Mouse (Mus musculus): ENCODE results near the gene Gm10282. TPM values are rescaled to one million over a fixed set of nuclear protein-coding genes. Genes with fewer than 3 reads are reported as not detected.

Gm10282 gene
- total RNA-seq (2012; rRNA removed) (16.4 and 18.3 TPM in 2 replicates), total RNA-seq (2014; rRNA removed) (76.4 and 77.7 TPM in 2 replicates), polyA plus RNA-seq (2012; ENCODE audit: insufficient read length, low read depth) (125 and 176 TPM in 2 replicates)

DNA sequence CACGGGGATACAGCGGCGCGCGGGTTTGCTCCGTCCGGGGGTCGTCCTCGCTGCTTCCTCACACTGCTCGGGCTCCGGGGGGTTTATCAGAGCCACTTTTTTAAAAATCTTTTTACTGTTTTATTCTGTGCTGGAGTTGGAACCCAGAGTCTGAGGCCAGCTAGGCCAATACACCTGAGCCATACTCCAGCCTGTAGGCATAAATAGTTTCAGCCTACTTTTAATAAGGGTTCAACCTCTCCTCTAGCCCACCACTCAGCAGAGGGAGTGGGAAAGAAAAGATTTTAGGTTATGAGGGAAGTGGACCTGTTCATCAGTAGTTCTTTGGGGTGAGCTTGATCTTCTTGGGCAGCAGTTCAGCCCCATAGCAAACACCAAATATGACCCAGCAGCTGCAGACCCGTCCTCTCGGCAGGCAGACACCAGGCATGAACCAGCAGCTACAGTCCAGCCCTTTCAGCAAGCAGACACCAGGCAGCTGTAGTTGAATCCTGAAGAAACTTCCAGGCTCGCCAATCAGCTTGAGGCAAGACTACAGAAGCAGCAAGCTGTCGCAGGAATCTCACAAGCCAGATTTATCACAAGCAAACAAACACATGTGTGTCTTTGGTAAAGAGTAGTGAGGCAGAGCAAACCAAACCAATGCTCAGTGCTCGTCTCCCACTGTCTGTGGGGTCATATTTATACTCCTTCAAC is at the start of gene Gm10282:
Gene Gm10282 (minus strand): TSS at position 51 of the 696 bp plus-strand sequence.
- H3K4me1 ChIP-seq (ENCODE audit: control insufficient read depth in 1 of 2, insufficient read depth in 2 of 2): peaks cover 7 to 18% of the 10 kb centered on the region in 2 experiments
- DNase-seq (ENCODE audit: extremely low read depth): no peak
- TF ChIP-seq ZMIZ1 (IDR thresholded peaks at IDR 0.05; ENCODE audit: low read depth, low read length) (no peak), USF1 (IDR thresholded peaks at IDR 0.05; ENCODE audit: low read depth, low read length) (no peak)
- no peak within 1 kb of the TSS for H3K4me2 ChIP-seq (ENCODE audit: insufficient read depth, low read depth, poor library complexity, severe bottlenecking)
- no peaks in the 10 kb centered on the region for H3K9me3 ChIP-seq (replicated peaks; ENCODE audit: low read length)
- H3K27ac ChIP-seq (ENCODE audit: insufficient read depth, low read depth): no peak within 1 kb of the TSS
- no peaks in the 10 kb centered on the region for H3K27me3 ChIP-seq (replicated peaks)
- H3K9ac ChIP-seq (ENCODE audit: insufficient read depth, low read depth): no peak within 1 kb of the TSS
- no peak within 1 kb of the TSS for H3K4me3 ChIP-seq (replicated peaks in 1 of 3; ENCODE audit: low read depth in 2 of 3, low read length in 2 of 3, poor library complexity in 1 of 3)
- in situ Hi-C loops (cut with MboI; ENCODE audit: low pct_ligation_motif_present, low pct_unique_long_range_greater_than_20kb, low sequenced_read_pairs): no loop called here
- H3K79me2 ChIP-seq (replicated peaks; ENCODE audit: control insufficient read depth, extremely low read depth, insufficient read depth, poor library complexity, severe bottlenecking): no peaks in the 10 kb centered on the region
- dilution Hi-C loops (cut with MboI; ENCODE audit: extremely low pct_ligation_motif_present, extremely low pct_unique_long_range_greater_than_20kb, low sequenced_read_pairs): no loop called here
- H3K36me3 ChIP-seq (replicated peaks in 1 of 2; ENCODE audit: control insufficient read depth in 1 of 2, insufficient read depth in 1 of 2, low read length in 1 of 2): no peaks in the 10 kb centered on the region

DNA sequence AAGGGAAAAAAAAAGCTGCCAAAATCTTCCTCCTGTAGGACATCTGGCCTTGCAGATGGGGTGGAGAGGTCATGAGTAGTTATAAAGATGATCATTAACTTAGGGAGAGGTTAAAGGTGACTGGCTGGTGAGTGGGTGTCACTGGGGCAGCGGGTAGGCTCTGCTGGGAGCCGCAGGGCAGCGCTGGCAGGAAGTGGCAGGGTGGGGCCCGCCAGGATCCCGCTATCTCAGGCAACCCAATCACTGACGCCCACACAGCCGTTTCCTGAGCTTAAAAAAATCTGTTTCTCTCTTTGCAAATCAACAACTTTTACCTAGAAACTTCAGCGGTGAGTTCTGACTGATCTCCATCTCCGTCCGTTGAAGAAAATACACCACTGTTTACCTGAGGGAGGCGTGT is 49.2 kb upstream of the Gm10282 start:
- in situ Hi-C loops (cut with MboI; ENCODE audit: low pct_ligation_motif_present, low pct_unique_long_range_greater_than_20kb, low sequenced_read_pairs) (no loop called here), dilution Hi-C loops (cut with MboI; ENCODE audit: extremely low pct_ligation_motif_present, extremely low pct_unique_long_range_greater_than_20kb, low sequenced_read_pairs) (no loop called here)
- TF ChIP-seq NRF1 (IDR thresholded peaks at IDR 0.05; ENCODE audit: low read depth, low read length): no peak
- TF ChIP-seq RAD21 (IDR thresholded peaks at IDR 0.05; ENCODE audit: low read depth, low read length): no peak
- TF ChIP-seq MYC (IDR thresholded peaks at IDR 0.05; ENCODE audit: low read depth, low read length): no peak
- TF ChIP-seq MEF2A (IDR thresholded peaks at IDR 0.05; ENCODE audit: borderline replicate concordance, low read depth, low read length): no peak
- TF ChIP-seq NELFE (IDR thresholded peaks at IDR 0.05; ENCODE audit: low read depth, low read length): no peak
- TF ChIP-seq RCOR1 (conservative IDR thresholded peaks at IDR 0.05; ENCODE audit: low read depth, low read length): no peak
- no peak for TF ChIP-seq ZMIZ1 (IDR thresholded peaks at IDR 0.05; ENCODE audit: low read depth, low read length)
- TF ChIP-seq SIN3A (IDR thresholded peaks at IDR 0.05; ENCODE audit: low read length): no peak
- no peak for TF ChIP-seq USF1 (IDR thresholded peaks at IDR 0.05; ENCODE audit: low read depth, low read length)
- TF ChIP-seq ZC3H11A (IDR thresholded peaks at IDR 0.05; ENCODE audit: low read depth, low read length): no peak
- no peak for TF ChIP-seq EP300 (IDR thresholded peaks at IDR 0.05; ENCODE audit: low read length)
- TF ChIP-seq POLR2AphosphoS2 (IDR thresholded peaks at IDR 0.05; ENCODE audit: low read depth, low read length): no peak
- no peak for DNase-seq (ENCODE audit: extremely low read depth)
- H3K9me3 ChIP-seq (replicated peaks; ENCODE audit: low read length): no peaks in the 10 kb centered on the region
- H3K9ac ChIP-seq (ENCODE audit: insufficient read depth, low read depth): no peak overlapping the region
- H3K27me3 ChIP-seq (replicated peaks): no peaks in the 10 kb centered on the region
- no peaks in the 10 kb centered on the region for H3K79me2 ChIP-seq (replicated peaks; ENCODE audit: control insufficient read depth, extremely low read depth, insufficient read depth, poor library complexity, severe bottlenecking)
- peaks cover 5 to 75% of the 10 kb centered on the region in 2 experiments for H3K4me1 ChIP-seq (ENCODE audit: control insufficient read depth in 1 of 2, insufficient read depth in 2 of 2)
- no peak overlapping the region for H3K4me2 ChIP-seq (ENCODE audit: insufficient read depth, low read depth, poor library complexity, severe bottlenecking)
- peaks cover 35 to 74% of the 10 kb centered on the region in 2 experiments for H3K36me3 ChIP-seq (replicated peaks in 1 of 2; ENCODE audit: control insufficient read depth in 1 of 2, insufficient read depth in 1 of 2, low read length in 1 of 2)
- H3K4me3 ChIP-seq (replicated peaks in 1 of 3; ENCODE audit: low read depth in 2 of 3, low read length in 2 of 3, poor library complexity in 1 of 3): no peak overlapping the region
- H3K27ac ChIP-seq (ENCODE audit: insufficient read depth, low read depth): no peak overlapping the region

DNA sequence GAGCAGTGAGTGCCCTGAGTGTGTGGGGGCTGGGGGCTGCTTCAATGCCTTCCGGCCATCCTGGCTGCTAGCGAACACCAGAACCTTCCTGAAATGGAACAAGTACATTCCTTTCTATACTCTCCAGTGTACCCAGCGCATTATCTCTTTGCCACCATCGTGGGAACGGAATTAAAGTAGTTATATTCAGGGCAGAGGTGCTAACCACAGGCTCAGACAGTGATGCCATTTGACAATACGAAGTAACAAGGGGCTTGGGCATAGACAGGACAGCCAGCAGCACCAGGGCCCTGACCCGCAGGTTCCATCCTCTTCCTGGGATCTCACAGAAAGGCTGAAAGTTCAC is 48.6 kb upstream of the Gm10282 start:
- Histone ChIP-seq H3K27ac (ENCODE audit: insufficient read depth, low read depth) (no peak overlapping the region), H3K9me3 (replicated peaks; ENCODE audit: low read length) (no peaks in the 10 kb centered on the region), H3K27me3 (replicated peaks) (no peaks in the 10 kb centered on the region), H3K79me2 (replicated peaks; ENCODE audit: control insufficient read depth, extremely low read depth, insufficient read depth, poor library complexity, severe bottlenecking) (no peaks in the 10 kb centered on the region), H3K36me3 (replicated peaks in 1 of 2; ENCODE audit: control insufficient read depth in 1 of 2, insufficient read depth in 1 of 2, low read length in 1 of 2) (peaks cover 29 to 72% of the 10 kb centered on the region in 2 experiments), H3K4me2 (ENCODE audit: insufficient read depth, low read depth, poor library complexity, severe bottlenecking) (no peak overlapping the region), H3K9ac (ENCODE audit: insufficient read depth, low read depth) (no peak overlapping the region), H3K4me1 (ENCODE audit: control insufficient read depth in 1 of 2, insufficient read depth in 2 of 2) (peaks cover 5 to 81% of the 10 kb centered on the region in 2 experiments), H3K4me3 (replicated peaks in 1 of 3; ENCODE audit: low read depth in 2 of 3, low read length in 2 of 3, poor library complexity in 1 of 3) (no peak overlapping the region)
- in situ Hi-C loops (cut with MboI; ENCODE audit: low pct_ligation_motif_present, low pct_unique_long_range_greater_than_20kb, low sequenced_read_pairs): no loop called here
- no peak for TF ChIP-seq ZMIZ1 (IDR thresholded peaks at IDR 0.05; ENCODE audit: low read depth, low read length)
- TF ChIP-seq CHD1 (IDR thresholded peaks at IDR 0.05; ENCODE audit: low read depth, low read length): no peak
- TF ChIP-seq RCOR1 (conservative IDR thresholded peaks at IDR 0.05; ENCODE audit: low read depth, low read length): no peak
- no peak for TF ChIP-seq CHD2 (IDR thresholded peaks at IDR 0.05; ENCODE audit: low read length)
- no peak for TF ChIP-seq USF2 (conservative IDR thresholded peaks at IDR 0.05; ENCODE audit: low read depth, low read length)
- TF ChIP-seq MXI1 (IDR thresholded peaks at IDR 0.05; ENCODE audit: low read depth, low read length): no peak
- no peak for TF ChIP-seq EP300 (IDR thresholded peaks at IDR 0.05; ENCODE audit: low read length)
- TF ChIP-seq JUN (IDR thresholded peaks at IDR 0.05; ENCODE audit: insufficient read depth, low read depth, low read length): no peak
- TF ChIP-seq ZNF384 (IDR thresholded peaks at IDR 0.05; ENCODE audit: low read depth, low read length): no peak
- TF ChIP-seq E2F4 (IDR thresholded peaks at IDR 0.05; ENCODE audit: insufficient replicate concordance, low read depth, low read length): no peak
- no peak for TF ChIP-seq POLR2AphosphoS2 (IDR thresholded peaks at IDR 0.05; ENCODE audit: low read depth, low read length)
- no peak for TF ChIP-seq CTCF (conservative IDR thresholded peaks at IDR 0.05 in 1 of 2, IDR thresholded peaks at IDR 0.05 in 1 of 2; ENCODE audit: low read depth in 2 of 2, low read length in 2 of 2)
- no peak for TF ChIP-seq HCFC1 (IDR thresholded peaks at IDR 0.05; ENCODE audit: low read depth, low read length)
- DNase-seq (ENCODE audit: extremely low read depth): no peak
- dilution Hi-C loops (cut with MboI; ENCODE audit: extremely low pct_ligation_motif_present, extremely low pct_unique_long_range_greater_than_20kb, low sequenced_read_pairs): no loop called here
